Comparison of ENCODE assay signal across 13 mouse cellular contexts in genomic region chr5:93131401-93131800, GRCm38 (mm10). TPM values are rescaled to one million over a fixed set of nuclear protein-coding genes. Genes with fewer than 3 reads are reported as not detected.
DNase-seq lines count a peak whose midpoint lies in the region; ATAC-seq and TF ChIP-seq lines count a peak whose summit lies in the region.
"Had no signal": no experiment of that assay in that cellular context is flagged by ENCODE, and none has a peak within 500 bp of the region (broad histone marks: within the 10 kb centered on the region; RNA-seq: fewer than 3 reads in every experiment).

No protein-coding gene starts in this region.

- no peak for ATAC-seq in hindbrain, embryonic 11.5 days (ENCODE audit: low FRiP score)
- ATAC-seq in lung, postnatal 0 days = no peak
- no peak for ATAC-seq in intestine, embryonic 16.5 days
- ATAC-seq: forebrain, embryonic 14.5 days; midbrain, embryonic 16.5 days had no signal

- TF ChIP-seq CTCF in lung, postnatal 0 days (IDR thresholded peaks at IDR 0.05) = no peak

- no peak for DNase-seq in hindbrain, embryonic 10.5 days (ENCODE audit: low spot score)
- DNase-seq in hindbrain, embryonic 11.5 days (ENCODE audit: low spot score) = no peak
- DNase-seq in lung, postnatal 0 days (ENCODE audit: low spot score) = no peak
- DNase-seq in lung, adult 18-20 months = no peak
- no peak for DNase-seq in cerebellum, adult 11-12 months
- DNase-seq in thymus, postnatal 25 days = no peak
- DNase-seq: embryo, embryonic 11 days; layer of hippocampus, adult 9-11 months; liver; right cerebral cortex, postnatal 14 days had no signal

- H3K4me2 ChIP-seq in hindbrain, embryonic 11.5 days (replicated peaks; ENCODE audit: low read depth, low read length) = no peak overlapping the region
- H3K4me2 ChIP-seq in lung, postnatal 0 days (replicated peaks; ENCODE audit: low read depth, low read length) = no peak overlapping the region
- no peak overlapping the region for H3K4me2 ChIP-seq in intestine, embryonic 16.5 days (ENCODE audit: low read depth, low read length)

- no peak overlapping the region for H3K4me3 ChIP-seq in hindbrain, embryonic 10.5 days
- H3K4me3 ChIP-seq in hindbrain, embryonic 11.5 days (ENCODE audit: low read depth, low read length) = no peak overlapping the region
- no peak overlapping the region for H3K4me3 ChIP-seq in lung, postnatal 0 days (ENCODE audit: low read depth, low read length)
- no peak overlapping the region for H3K4me3 ChIP-seq in intestine, embryonic 16.5 days (ENCODE audit: low read length)

- TF ChIP-seq EP300 in lung, postnatal 0 days (IDR thresholded peaks at IDR 0.05) = no peak

- no peak overlapping the region for H3K9ac ChIP-seq in hindbrain, embryonic 11.5 days (ENCODE audit: low read depth, low read length)
- H3K9ac ChIP-seq in lung, postnatal 0 days (replicated peaks; ENCODE audit: low read depth) = no peak overlapping the region
- H3K9ac ChIP-seq in intestine, embryonic 16.5 days (ENCODE audit: low read depth, low read length) = 0 out of 2 replicates have a peak overlapping the region, but pooled peaks have one; percentile 4

- 67% methylated on average over 4 of the region's 4 CpGs for WGBS in hindbrain, embryonic 10.5 days
- WGBS in hindbrain, embryonic 11.5 days = 69% methylated on average over 4 of the region's 4 CpGs
- WGBS in lung, postnatal 0 days = 67% methylated on average over 4 of the region's 4 CpGs
- 49% methylated on average over 4 of the region's 4 CpGs for WGBS in intestine, embryonic 16.5 days

- H3K9me3 ChIP-seq in hindbrain, embryonic 10.5 days = no peaks in the 10 kb centered on the region
- H3K9me3 ChIP-seq in hindbrain, embryonic 11.5 days (ENCODE audit: control insufficient read depth, low read length) = no peaks in the 10 kb centered on the region
- no peaks in the 10 kb centered on the region for H3K9me3 ChIP-seq in lung, postnatal 0 days (ENCODE audit: low read length)
- no peaks in the 10 kb centered on the region for H3K9me3 ChIP-seq in intestine, embryonic 16.5 days (ENCODE audit: control insufficient read depth, low read length)

- peaks cover 90% of the 10 kb centered on the region for H3K4me1 ChIP-seq in hindbrain, embryonic 10.5 days (replicated peaks)
- H3K4me1 ChIP-seq in hindbrain, embryonic 11.5 days (replicated peaks; ENCODE audit: control insufficient read depth, insufficient read depth, low read length) = peaks cover 19% of the 10 kb centered on the region
- H3K4me1 ChIP-seq in lung, postnatal 0 days (ENCODE audit: insufficient read depth, low read depth, low read length) = peaks cover 34% of the 10 kb centered on the region; the same call in 1 of the 2 replicates
- H3K4me1 ChIP-seq in intestine, embryonic 16.5 days (ENCODE audit: control insufficient read depth, insufficient read depth, low read length) = peaks cover 57% of the 10 kb centered on the region

- H3K27me3 ChIP-seq in hindbrain, embryonic 10.5 days (ENCODE audit: insufficient read depth, poor library complexity, severe bottlenecking) = no peaks in the 10 kb centered on the region
- no peaks in the 10 kb centered on the region for H3K27me3 ChIP-seq in hindbrain, embryonic 11.5 days (ENCODE audit: control insufficient read depth, insufficient read depth, low read length)
- no peaks in the 10 kb centered on the region for H3K27me3 ChIP-seq in lung, postnatal 0 days (replicated peaks; ENCODE audit: insufficient read depth, low read length)
- H3K27me3 ChIP-seq in intestine, embryonic 16.5 days (replicated peaks; ENCODE audit: control insufficient read depth, insufficient read depth, low read length) = no peaks in the 10 kb centered on the region

- peak overlapping the region; percentile 23; the same call in 1 of the 2 replicates for H3K27ac ChIP-seq in hindbrain, embryonic 10.5 days
- no peak overlapping the region for H3K27ac ChIP-seq in hindbrain, embryonic 11.5 days (ENCODE audit: low read depth, low read length)
- H3K27ac ChIP-seq in lung, postnatal 0 days (ENCODE audit: low read length) = peak overlapping the region; percentile 26; the same call in 1 of the 2 replicates
- peak overlapping the region; percentile 88 for H3K27ac ChIP-seq in intestine, embryonic 16.5 days (ENCODE audit: low read length)

- H3K36me3 ChIP-seq in hindbrain, embryonic 10.5 days = peaks cover under 1% of the 10 kb centered on the region; the same call in 1 of the 2 replicates
- H3K36me3 ChIP-seq in hindbrain, embryonic 11.5 days (ENCODE audit: control insufficient read depth, insufficient read depth, low read length) = no peaks in the 10 kb centered on the region
- H3K36me3 ChIP-seq in lung, postnatal 0 days (ENCODE audit: insufficient read depth, low read length) = no peaks in the 10 kb centered on the region
- no peaks in the 10 kb centered on the region for H3K36me3 ChIP-seq in intestine, embryonic 16.5 days (ENCODE audit: control insufficient read depth, insufficient read depth, low read length)

RNA-seq across cellular contexts. Expression of gene Sept11, which starts 38.2 kb away (rescaled TPM):
- 237 and 263 TPM in 2 replicates for polyA plus RNA-seq in hindbrain, embryonic 10.5 days (2016; fragmentation: Nextera tagmentation; extraction: Ambion mirVana)
- polyA plus RNA-seq in hindbrain, embryonic 11.5 days (2014; fragmentation: Nextera tagmentation; extraction: Ambion mirVana) = 241 and 243 TPM in 2 replicates
- 49.1 and 58.6 TPM in 2 replicates for polyA plus RNA-seq in lung, postnatal 0 days (2015; fragmentation: Nextera tagmentation; extraction: Ambion mirVana)
- polyA plus RNA-seq in intestine, embryonic 16.5 days (2015; fragmentation: Nextera tagmentation; extraction: Ambion mirVana) = 115 and 116 TPM in 2 replicates
